Mouse (Mus musculus) spleen, adult 2 months (tissue): ENCODE data around the gene Ankmy2. TPM values are rescaled to one million over a fixed set of nuclear protein-coding genes. Genes with fewer than 3 reads are reported as not detected.

Experiments used
- DNase-seq, 2 experiments: peaks; one replicate each; pipeline versions ENCODE4 v3.0.0 to v3.0.0-alpha.2; 2012 to 2021; ENCODE audit warnings: low spot score in 2 of 2, low read depth in 1 of 2
- H3K27ac ChIP-seq: fragments of 200-500 bp; 2 replicates; pipeline ENCODE4 v1.5.1; 2012; ENCODE audit warnings: low read length, inconsistent platforms; ENCODE audit not compliant: insufficient read depth
- H3K27me3 ChIP-seq: fragments of 200-500 bp; 2 replicates; pipeline ENCODE4 v1.6.1; 2012; ENCODE audit warnings: mild to moderate bottlenecking, moderate library complexity, low read length, inconsistent platforms; ENCODE audit not compliant: control insufficient read depth, insufficient read depth
- H3K36me3 ChIP-seq: fragments of 200-500 bp; 2 replicates; pipeline ENCODE4 v1.6.1; 2012; ENCODE audit warnings: mild to moderate bottlenecking, low read length, inconsistent platforms; ENCODE audit not compliant: control insufficient read depth, insufficient read depth
- H3K4me1 ChIP-seq: fragments of 200-500 bp; 2 replicates; pipeline ENCODE4 v1.6.1; 2011; ENCODE audit warnings: inconsistent platforms; ENCODE audit not compliant: control insufficient read depth, insufficient read depth, insufficient read length
- H3K4me3 ChIP-seq: fragments of 200-500 bp; 2 replicates; pipeline ENCODE4 v1.5.1; 2011; ENCODE audit warnings: mild to moderate bottlenecking, inconsistent platforms; ENCODE audit not compliant: insufficient read depth, insufficient read length; ENCODE audit errors: extremely low read depth
- CTCF ChIP-seq: fragments of 200-500 bp; IDR thresholded peaks from 2 replicates; pipeline ENCODE4 v1.5.1; 2011; ENCODE audit warnings: mild to moderate bottlenecking, inconsistent platforms; ENCODE audit not compliant: insufficient read depth, insufficient read length, insufficient replicate concordance; ENCODE audit errors: extremely low read depth
- POLR2A ChIP-seq: fragments of 200-500 bp; IDR thresholded peaks from 2 replicates; pipeline ENCODE4 v1.6.1; 2011; ENCODE audit warnings: low read depth, low read length, inconsistent platforms
- WGBS: fragments of 180-500 bp; shearing (Covaris S2); methylation state at CpG from one replicate; pipeline ENCODE4 v1.1.7; 2018; 5-methylcytosine and 5-hydroxymethylcytosine counted together
- polyA plus RNA-seq: library from polyadenylated mRNA; depleted of rRNA; stranded (reverse); fragments of >200 nt; gene quantifications from 2 replicates; pipeline ENCODE4 v1.2.3, GENCODE M21; 2012

The Ankmy2 gene
- polyA plus RNA-seq, 1 experiment = 3.6 TPM

DNA sequence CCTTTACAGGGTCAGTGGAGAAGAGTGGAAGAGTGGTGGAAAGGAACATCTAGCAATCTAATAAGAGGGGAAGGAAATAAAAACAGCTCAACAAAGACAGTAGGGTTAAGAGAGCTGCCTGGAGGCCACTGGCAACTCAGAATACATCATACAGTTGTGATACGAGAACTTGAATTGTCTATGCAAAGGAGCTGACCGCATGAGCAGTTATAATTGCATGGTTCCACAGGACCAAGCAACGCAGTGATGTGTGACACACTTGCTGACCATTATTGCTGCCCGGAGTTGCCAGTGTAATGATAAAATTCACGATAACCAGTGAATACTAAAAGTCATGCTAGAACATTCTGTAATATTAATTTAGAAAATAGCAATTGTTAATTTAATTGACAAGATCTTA lies 30.9 kb upstream of the Ankmy2 start:
- 91% methylated on average over 5 of the region's 5 CpGs for WGBS
- H3K27ac ChIP-seq = no peak overlapping the region

DNA sequence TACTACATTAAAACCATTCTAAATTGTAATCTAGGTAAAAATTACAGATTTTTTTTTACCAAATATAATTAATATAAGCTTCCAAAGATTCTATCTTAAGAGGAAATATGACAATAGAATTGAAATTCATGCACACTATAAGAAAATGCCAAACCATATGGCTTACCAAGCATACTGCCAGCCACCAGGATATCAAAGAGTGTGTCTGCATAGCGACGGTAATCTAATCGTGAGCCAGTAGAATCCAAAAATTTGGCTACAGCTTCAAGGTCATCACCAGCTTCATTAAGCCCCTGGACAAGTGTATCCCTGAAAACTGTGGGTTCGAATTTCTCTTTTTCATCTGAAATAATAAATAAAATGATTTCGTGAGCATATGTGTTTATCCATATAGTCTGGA lies 27.1 kb upstream of the Ankmy2 start:
- 94% methylated on average over 5 of the region's 5 CpGs for WGBS
- Histone ChIP-seq H3K4me3 (no peak overlapping the region; the same call in 1 of the 2 replicates), H3K4me1 (no peaks in the 10 kb centered on the region; the same call in 1 of the 2 replicates), H3K27me3 (no peaks in the 10 kb centered on the region), H3K27ac (no peak overlapping the region), H3K36me3 (peaks cover 10% of the 10 kb centered on the region)
- no peak for DNase-seq
- TF ChIP-seq POLR2A = no peak
- TF ChIP-seq CTCF = no peak

More for the DNA sequence above, 30.9 kb upstream of the Ankmy2 start:
- H3K4me1 ChIP-seq = no peaks in the 10 kb centered on the region
- no peak for DNase-seq
- no peak overlapping the region for H3K4me3 ChIP-seq
- H3K36me3 ChIP-seq = peaks cover 9% of the 10 kb centered on the region
- TF ChIP-seq CTCF = no peak
- no peak for TF ChIP-seq POLR2A
- H3K27me3 ChIP-seq = no peaks in the 10 kb centered on the region

DNA sequence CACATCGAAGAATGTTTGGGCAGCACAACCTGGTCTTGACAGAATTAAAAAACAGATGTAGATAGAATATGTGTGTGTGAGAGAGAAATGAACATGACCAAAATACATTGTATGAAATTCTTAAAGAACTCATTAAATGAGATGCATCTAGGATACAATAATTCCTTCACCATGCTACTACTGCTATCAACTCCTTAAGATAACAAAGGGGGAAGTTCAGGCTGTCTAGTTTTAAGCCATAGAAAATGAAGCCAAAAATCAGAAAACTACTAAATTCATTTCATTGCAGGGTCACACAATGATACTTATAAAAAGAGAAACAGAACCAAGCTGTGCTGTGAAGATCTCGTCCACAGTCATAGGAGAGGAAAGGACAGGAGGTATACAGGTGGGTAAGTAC lies 24.7 kb upstream of the Ankmy2 start:
- 91% methylated on average over 2 of the region's 2 CpGs for WGBS
- TF ChIP-seq POLR2A = no peak
- no peak for TF ChIP-seq CTCF
- no peak overlapping the region for H3K27ac ChIP-seq
- DNase-seq = no peak
- H3K4me1 ChIP-seq = peaks cover 2% of the 10 kb centered on the region; the same call in 1 of the 2 replicates
- H3K4me3 ChIP-seq = no peak overlapping the region
- H3K27me3 ChIP-seq = no peaks in the 10 kb centered on the region
- H3K36me3 ChIP-seq = peaks cover 10% of the 10 kb centered on the region

DNA sequence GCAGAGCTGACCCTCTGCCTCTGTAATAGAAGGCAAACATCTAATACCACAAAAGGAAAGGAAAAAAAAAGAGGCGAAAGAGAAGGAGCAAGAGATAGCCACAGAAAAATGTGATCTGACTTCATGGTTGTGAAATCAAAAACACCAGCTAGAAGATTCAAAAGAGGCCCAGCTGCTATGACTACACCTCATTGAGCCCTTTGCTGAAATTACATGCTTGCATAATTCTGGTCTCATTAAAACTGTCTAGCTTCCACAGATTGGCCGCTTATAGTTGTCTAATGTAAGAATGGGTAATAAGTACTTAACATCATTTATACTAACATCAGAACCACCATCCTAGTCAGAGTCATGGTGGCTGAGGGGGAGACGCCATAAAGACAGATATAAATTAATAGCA lies 24.2 kb upstream of the Ankmy2 start:
- H3K4me3 ChIP-seq = no peak overlapping the region
- DNase-seq = no peak
- peaks cover 10% of the 10 kb centered on the region for H3K36me3 ChIP-seq
- no peaks in the 10 kb centered on the region for H3K27me3 ChIP-seq
- TF ChIP-seq CTCF (no peak), POLR2A (no peak)
- 86% methylated on average over 3 of the region's 3 CpGs for WGBS
- H3K4me1 ChIP-seq = peaks cover 2% of the 10 kb centered on the region; the same call in 1 of the 2 replicates
- H3K27ac ChIP-seq = no peak overlapping the region

DNA sequence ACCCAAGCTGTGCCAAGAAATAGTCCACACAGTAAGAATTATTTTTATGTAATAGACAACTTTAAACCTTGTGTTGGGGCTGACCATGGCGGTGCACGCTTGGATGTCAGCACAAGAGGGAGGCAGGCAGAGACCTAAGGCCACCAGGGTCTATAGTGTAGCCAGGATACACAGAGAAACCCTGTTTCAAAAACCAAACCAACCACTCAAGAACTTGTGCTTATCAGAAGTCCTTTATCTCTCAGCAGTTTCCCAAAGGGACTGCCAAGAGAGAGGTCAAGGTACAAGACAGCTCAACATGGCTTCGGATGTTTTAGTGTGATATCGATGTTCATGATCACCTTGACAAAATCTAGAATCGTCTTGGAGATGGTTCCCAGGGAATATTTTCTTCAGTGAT lies 23.4 kb upstream of the Ankmy2 start:
- DNase-seq = no peak
- no peak overlapping the region for H3K4me3 ChIP-seq
- no peak overlapping the region for H3K27ac ChIP-seq
- peaks cover 2% of the 10 kb centered on the region; the same call in 1 of the 2 replicates for H3K4me1 ChIP-seq
- WGBS = 89% methylated on average over 5 of the region's 5 CpGs
- H3K36me3 ChIP-seq = peaks cover 10% of the 10 kb centered on the region
- no peaks in the 10 kb centered on the region for H3K27me3 ChIP-seq
- TF ChIP-seq CTCF (no peak), POLR2A (no peak)

DNA sequence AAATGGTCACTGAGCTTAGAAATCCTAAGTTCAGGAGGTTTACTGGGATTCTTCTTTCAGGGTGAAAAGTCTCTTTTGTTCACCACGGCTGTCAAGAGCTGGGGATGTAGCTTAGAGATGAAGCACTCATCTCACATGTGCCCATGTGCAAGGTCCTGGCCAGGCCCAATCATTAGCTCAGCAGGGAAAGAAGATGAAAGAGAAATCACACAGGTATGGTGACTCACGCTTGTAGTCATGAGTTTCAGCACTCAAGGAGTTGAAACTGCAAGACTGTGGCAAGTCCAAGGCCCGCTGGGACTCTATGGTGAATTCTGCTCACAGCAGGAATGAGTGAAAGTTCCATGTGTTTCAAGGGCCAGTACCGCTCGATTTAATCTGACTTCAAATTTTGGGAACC lies 22.8 kb upstream of the Ankmy2 start:
- DNase-seq = no peak
- H3K27me3 ChIP-seq = no peaks in the 10 kb centered on the region
- no peak overlapping the region for H3K27ac ChIP-seq
- peaks cover 2% of the 10 kb centered on the region; the same call in 1 of the 2 replicates for H3K4me1 ChIP-seq
- 93% methylated on average over 5 of the region's 5 CpGs for WGBS
- TF ChIP-seq POLR2A = no peak
- no peak for TF ChIP-seq CTCF
- H3K36me3 ChIP-seq = peaks cover 8% of the 10 kb centered on the region
- no peak overlapping the region for H3K4me3 ChIP-seq

DNA sequence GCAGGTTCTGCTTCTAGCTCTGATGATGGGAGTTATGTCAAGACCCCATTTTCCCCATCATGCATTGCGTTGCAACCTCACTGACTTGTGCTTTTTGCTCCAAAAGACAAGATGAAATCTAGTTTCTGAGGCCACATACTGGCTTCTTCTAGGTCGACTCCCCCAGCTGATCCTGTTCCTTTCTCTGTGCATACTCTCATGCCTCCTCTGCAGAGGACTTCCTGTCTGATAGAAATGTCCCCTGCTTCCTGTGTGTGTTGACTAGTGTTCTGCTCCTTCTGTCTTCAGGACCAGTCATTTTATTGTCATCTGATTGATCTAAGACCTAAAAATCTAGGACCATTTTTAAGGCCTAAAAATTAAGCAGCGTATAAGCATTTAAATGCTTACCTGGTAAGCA lies 21.5 kb upstream of the Ankmy2 start:
- DNase-seq = no peak
- Histone ChIP-seq H3K27ac (peak overlapping the region; percentile 13; the same call in 1 of the 2 replicates), H3K4me3 (no peak overlapping the region), H3K27me3 (no peaks in the 10 kb centered on the region), H3K4me1 (peaks cover 2% of the 10 kb centered on the region; the same call in 1 of the 2 replicates), H3K36me3 (peaks cover 4% of the 10 kb centered on the region; the same call in 1 of the 2 replicates)
- no peak for TF ChIP-seq CTCF
- TF ChIP-seq POLR2A = no peak
- WGBS = 55% methylated on average over 3 of the region's 3 CpGs
